Mouse (Mus musculus) forebrain, embryonic 15.5 days (tissue): ENCODE data around the gene Ces1a. TPM values are rescaled to one million over a fixed set of nuclear protein-coding genes. Genes with fewer than 3 reads are reported as not detected.
A peak's percentile ranks its signal among the peaks of the same experiment; 100 is the strongest.

ENCODE experiments used
- ATAC-seq: fragments of 200-750 bp; cut with Nextera tagmentation; replicated peaks from 2 replicates; pipeline ENCODE4 v1.8.0; 2017; ENCODE audit warnings: mild to moderate bottlenecking, moderate TSS enrichment, moderate library complexity
- H3K27ac ChIP-seq: fragments of 300-500 bp; sonication (generic); replicated peaks from 2 replicates; pipeline ENCODE4 v1.5.1; 2015; ENCODE audit warnings: mild to moderate bottlenecking, inconsistent platforms
- H3K27me3 ChIP-seq: fragments of 300-500 bp; sonication (generic); 2 replicates; pipeline ENCODE4 v1.6.1; 2015; ENCODE audit warnings: inconsistent platforms
- H3K36me3 ChIP-seq: fragments of 300-500 bp; sonication (generic); 2 replicates; pipeline ENCODE4 v1.6.1; 2015; ENCODE audit warnings: mild to moderate bottlenecking, inconsistent platforms
- H3K4me1 ChIP-seq: fragments of 300-500 bp; sonication (generic); 2 replicates; pipeline ENCODE4 v1.6.1; 2015; ENCODE audit warnings: inconsistent platforms
- H3K4me2 ChIP-seq: fragments of 300-500 bp; sonication (generic); replicated peaks from 2 replicates; pipeline ENCODE4 v1.6.1; 2015; ENCODE audit warnings: mild to moderate bottlenecking, inconsistent platforms
- H3K4me3 ChIP-seq: fragments of 300-500 bp; sonication (generic); 2 replicates; pipeline ENCODE4 v1.5.1; 2015; ENCODE audit warnings: mild to moderate bottlenecking, inconsistent platforms
- H3K9ac ChIP-seq: fragments of 300-500 bp; sonication (generic); replicated peaks from 2 replicates; pipeline ENCODE4 v1.6.1; 2015; ENCODE audit warnings: mild to moderate bottlenecking, inconsistent platforms
- H3K9me3 ChIP-seq: fragments of 300-500 bp; sonication (generic); 2 replicates; pipeline ENCODE4 v1.6.1; 2016; ENCODE audit warnings: inconsistent platforms
- WGBS: fragments of 180-500 bp; shearing (Covaris S2); methylation state at CpG from one replicate; pipeline ENCODE4 v1.1.7; 2015; ENCODE audit warnings: mixed read lengths; 5-methylcytosine and 5-hydroxymethylcytosine counted together
- polyA plus RNA-seq: library from polyadenylated mRNA; unstranded; fragments of >200 nt; fragmentation: Nextera tagmentation; extraction: Ambion mirVana; gene quantifications from 2 replicates; pipeline ENCODE4 v1.2.1, GENCODE M21; 2015

Ces1a gene
- polyA plus RNA-seq: not detected in 2 replicates

GRCm38 (mm10) chr8:93048092-93048491, at the start of gene Ces1a:
Ces1a (minus strand) TSS chr8:93048192.
- no peaks in the 10 kb centered on the region for H3K9me3 ChIP-seq
- H3K27ac ChIP-seq: no peak within 1 kb of the TSS
- H3K4me2 ChIP-seq: no peak within 1 kb of the TSS
- no peaks in the 10 kb centered on the region for H3K27me3 ChIP-seq
- H3K9ac ChIP-seq: no peak within 1 kb of the TSS
- no peak within 1 kb of the TSS for H3K4me3 ChIP-seq
- WGBS: 87% methylated on average over 3 of the region's 3 CpGs
- no peak for ATAC-seq
- no peaks in the 10 kb centered on the region for H3K36me3 ChIP-seq
- no peaks in the 10 kb centered on the region for H3K4me1 ChIP-seq

- ATAC-seq: no peak
- Histone ChIP-seq H3K4me1 (no peaks in the 10 kb centered on the region), H3K4me3 (no peak overlapping the region), H3K27me3 (no peaks in the 10 kb centered on the region), H3K36me3 (no peaks in the 10 kb centered on the region), H3K9me3 (no peaks in the 10 kb centered on the region), H3K27ac (no peak overlapping the region), H3K4me2 (no peak overlapping the region), H3K9ac (no peak overlapping the region)
Measured at GRCm38 (mm10) chr8:93095376-93095775, 47.4 kb upstream of the Ces1a start.

GRCm38 (mm10) chr8:93091324-93091723, 43.3 kb upstream of the Ces1a start:
- Histone ChIP-seq H3K4me2 (no peak overlapping the region), H3K4me3 (no peak overlapping the region), H3K36me3 (no peaks in the 10 kb centered on the region), H3K9me3 (no peaks in the 10 kb centered on the region), H3K27me3 (no peaks in the 10 kb centered on the region), H3K9ac (no peak overlapping the region), H3K4me1 (no peaks in the 10 kb centered on the region), H3K27ac (no peak overlapping the region)
- no peak for ATAC-seq
- 39% methylated on average over 1 of the region's 1 CpGs for WGBS

GRCm38 (mm10) chr8:93088686-93089122, 40.7 kb upstream of the Ces1a start:
- H3K27ac ChIP-seq: no peak overlapping the region
- H3K9me3 ChIP-seq: no peaks in the 10 kb centered on the region
- H3K4me1 ChIP-seq: no peaks in the 10 kb centered on the region
- peak; percentile 63; the same call in 1 of the 2 replicates for ATAC-seq
- H3K4me3 ChIP-seq: no peak overlapping the region
- H3K4me2 ChIP-seq: no peak overlapping the region
- H3K9ac ChIP-seq: no peak overlapping the region
- no peaks in the 10 kb centered on the region for H3K27me3 ChIP-seq
- H3K36me3 ChIP-seq: no peaks in the 10 kb centered on the region
- 8% methylated on average over 2 of the region's 2 CpGs for WGBS

GRCm38 (mm10) chr8:93088193-93088592, 40.2 kb upstream of the Ces1a start:
- no peak for ATAC-seq
- Histone ChIP-seq H3K9me3 (no peaks in the 10 kb centered on the region), H3K4me2 (no peak overlapping the region), H3K9ac (no peak overlapping the region), H3K27ac (no peak overlapping the region), H3K27me3 (no peaks in the 10 kb centered on the region), H3K4me1 (no peaks in the 10 kb centered on the region), H3K4me3 (no peak overlapping the region), H3K36me3 (no peaks in the 10 kb centered on the region)
- WGBS: 32% methylated on average over 7 of the region's 7 CpGs

GRCm38 (mm10) chr8:93079887-93080286, 31.9 kb upstream of the Ces1a start, which contains the start of gene Ces1b:
Ces1b (minus strand) TSS chr8:93080017.
- Histone ChIP-seq H3K36me3 (no peaks in the 10 kb centered on the region), H3K4me2 (no peak within 1 kb of the TSS), H3K27me3 (no peaks in the 10 kb centered on the region), H3K9me3 (no peaks in the 10 kb centered on the region), H3K4me3 (no peak within 1 kb of the TSS), H3K27ac (no peak within 1 kb of the TSS), H3K4me1 (no peaks in the 10 kb centered on the region), H3K9ac (no peak within 1 kb of the TSS)
- ATAC-seq: no peak
- 73% methylated on average over 2 of the region's 2 CpGs for WGBS

- Histone ChIP-seq H3K4me3 (no peak overlapping the region), H3K4me1 (no peaks in the 10 kb centered on the region)
Measured at GRCm38 (mm10) chr8:93075251-93075650, 27.3 kb upstream of the Ces1a start.

GRCm38 (mm10) chr8:93063416-93064117, 15.6 kb upstream of the Ces1a start:
- Histone ChIP-seq H3K9me3 (no peaks in the 10 kb centered on the region), H3K27ac (no peak overlapping the region), H3K4me3 (no peak overlapping the region), H3K9ac (no peak overlapping the region), H3K4me1 (no peaks in the 10 kb centered on the region), H3K36me3 (no peaks in the 10 kb centered on the region), H3K27me3 (no peaks in the 10 kb centered on the region), H3K4me2 (no peak overlapping the region)
- ATAC-seq: no peak
- WGBS: 71% methylated on average over 3 of the region's 3 CpGs

More at GRCm38 (mm10) chr8:93075251-93075650, 27.3 kb upstream of the Ces1a start:
- H3K36me3 ChIP-seq: no peaks in the 10 kb centered on the region
- no peak overlapping the region for H3K27ac ChIP-seq
- H3K9me3 ChIP-seq: no peaks in the 10 kb centered on the region
- WGBS: 92% methylated on average over 4 of the region's 4 CpGs
- H3K9ac ChIP-seq: no peak overlapping the region
- ATAC-seq: no peak
- H3K4me2 ChIP-seq: no peak overlapping the region
- no peaks in the 10 kb centered on the region for H3K27me3 ChIP-seq

- H3K9ac ChIP-seq: no peak overlapping the region
- no peak for ATAC-seq
- H3K36me3 ChIP-seq: no peaks in the 10 kb centered on the region
- H3K4me1 ChIP-seq: no peaks in the 10 kb centered on the region
- WGBS: 13% methylated on average over 2 of the region's 2 CpGs
- no peaks in the 10 kb centered on the region for H3K9me3 ChIP-seq
- H3K27me3 ChIP-seq: no peaks in the 10 kb centered on the region
- H3K4me2 ChIP-seq: no peak overlapping the region
- no peak overlapping the region for H3K4me3 ChIP-seq
- H3K27ac ChIP-seq: no peak overlapping the region
Measured at GRCm38 (mm10) chr8:93059185-93059584, 11.2 kb upstream of the Ces1a start.

- ATAC-seq: no peak
- Histone ChIP-seq H3K9ac (no peak overlapping the region), H3K36me3 (no peaks in the 10 kb centered on the region), H3K27ac (no peak overlapping the region), H3K9me3 (no peaks in the 10 kb centered on the region), H3K4me3 (no peak overlapping the region), H3K4me2 (no peak overlapping the region), H3K27me3 (no peaks in the 10 kb centered on the region), H3K4me1 (no peaks in the 10 kb centered on the region)
- WGBS: 61% methylated on average over 2 of the region's 2 CpGs
Measured at GRCm38 (mm10) chr8:93055238-93055637, 7.2 kb upstream of the Ces1a start.

GRCm38 (mm10) chr8:93048510-93049416, 771 bp upstream of the Ces1a start:
- WGBS: 65% methylated on average over 4 of the region's 4 CpGs

GRCm38 (mm10) chr8:93043083-93043482, 4.9 kb downstream of the Ces1a start:
- Histone ChIP-seq H3K27ac (no peak overlapping the region), H3K9me3 (no peaks in the 10 kb centered on the region), H3K4me2 (no peak overlapping the region), H3K36me3 (no peaks in the 10 kb centered on the region), H3K9ac (no peak overlapping the region), H3K4me3 (no peak overlapping the region), H3K27me3 (no peaks in the 10 kb centered on the region), H3K4me1 (no peaks in the 10 kb centered on the region)
- ATAC-seq: no peak
- 52% methylated on average over 1 of the region's 1 CpGs for WGBS

More at GRCm38 (mm10) chr8:93048510-93049416, 771 bp upstream of the Ces1a start:
- Histone ChIP-seq H3K4me1 (no peaks in the 10 kb centered on the region), H3K4me2 (no peak overlapping the region), H3K9me3 (no peaks in the 10 kb centered on the region), H3K27me3 (no peaks in the 10 kb centered on the region), H3K4me3 (no peak overlapping the region), H3K36me3 (no peaks in the 10 kb centered on the region), H3K9ac (no peak overlapping the region), H3K27ac (no peak overlapping the region)
- no peak for ATAC-seq
